Mouse (Mus musculus) G1E (cell line): ENCODE results near the gene Dlk1.

Experiments used
- CTCF ChIP-seq: IDR thresholded peaks from 2 replicates; pipeline ENCODE4 v1.5.1; 2012; ENCODE audit warnings: low read depth, low read length, inconsistent platforms, mixed read lengths
- GATA1 ChIP-seq: IDR thresholded peaks from 2 replicates; pipeline ENCODE4 v1.6.1; 2012; ENCODE audit warnings: borderline replicate concordance, low read length, inconsistent platforms, mixed read lengths
- GATA2 ChIP-seq: IDR thresholded peaks from 2 replicates; pipeline ENCODE4 v1.6.1; 2012; ENCODE audit warnings: low read depth, low read length, inconsistent platforms, borderline replicate concordance
- POLR2AphosphoS5 ChIP-seq: IDR thresholded peaks from 2 replicates; pipeline ENCODE4 v1.6.1; 2012; ENCODE audit warnings: low read depth, low read length, inconsistent platforms; ENCODE audit not compliant: insufficient replicate concordance
- TAL1 ChIP-seq: conservative IDR thresholded peaks from 2 replicates; pipeline ENCODE4 v1.6.1; 2012; ENCODE audit warnings: low read depth, low read length, inconsistent platforms, mixed read lengths

DNA sequence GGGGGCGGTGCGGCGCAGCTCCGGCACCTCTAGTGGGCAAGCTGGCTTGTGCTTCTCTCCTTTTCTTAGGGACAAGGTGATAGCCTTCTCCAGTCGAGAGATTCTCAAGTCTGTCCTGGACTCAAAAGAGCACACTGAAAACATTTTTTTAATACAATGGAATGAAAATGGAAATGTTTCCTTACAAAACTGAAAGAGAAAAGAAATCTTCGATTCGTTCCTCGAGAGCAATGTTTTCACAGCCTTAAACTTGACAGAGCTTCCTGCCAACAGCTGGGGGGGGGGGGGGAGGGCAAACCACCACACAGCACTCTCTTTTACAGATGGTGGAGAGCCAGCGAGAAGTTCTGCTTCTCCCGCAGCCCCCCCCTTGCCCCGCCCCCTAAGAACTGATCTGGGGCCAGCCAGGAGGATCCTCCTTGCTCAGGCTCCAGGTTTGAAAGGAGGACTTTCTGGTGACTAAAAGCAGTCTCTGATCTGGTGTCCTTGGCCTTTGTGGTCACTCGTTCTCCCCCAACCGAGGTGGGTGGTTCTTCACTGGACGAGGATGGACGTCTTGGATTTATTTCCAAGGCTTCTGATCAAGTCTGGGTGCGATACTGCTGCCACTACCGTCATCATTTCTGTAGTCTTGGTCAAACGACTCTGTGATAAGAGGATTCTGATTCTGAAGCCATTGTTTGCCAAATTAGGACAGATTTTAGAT, 6.2 kb upstream of the Dlk1 start:
- TF ChIP-seq CTCF (no peak), GATA2 (no peak), POLR2AphosphoS5 (no peak), GATA1 (no peak), TAL1 (no peak)
